Mouse (Mus musculus) adrenal gland (tissue): ENCODE measurements around the gene Serpinb3b.
"Not testable (repeated sequence)": the region's sequence is repeated elsewhere in the genome, so short reads cannot be mapped to it uniquely, and the experiment has no call there.

Source experiments
- intact Hi-C: fragments of 180-260 bp; cut with DNase I; formaldehyde crosslinking; loops from one replicate; pipeline ENCODE4 v1.15.1; 2025
- long read RNA-seq, 2 experiments: library from polyadenylated mRNA; unstranded; transcript quantifications; one replicate each; pipeline ENCODE4 v2.0.0; 2020; ENCODE audit warnings: borderline replicate concordance in 1 of 2; ENCODE audit not compliant: insufficient replicate concordance in 1 of 2

The Serpinb3b gene
- long read RNA-seq, experiment 1: 0 reads
- long read RNA-seq, experiment 2: 0 reads

DNA sequence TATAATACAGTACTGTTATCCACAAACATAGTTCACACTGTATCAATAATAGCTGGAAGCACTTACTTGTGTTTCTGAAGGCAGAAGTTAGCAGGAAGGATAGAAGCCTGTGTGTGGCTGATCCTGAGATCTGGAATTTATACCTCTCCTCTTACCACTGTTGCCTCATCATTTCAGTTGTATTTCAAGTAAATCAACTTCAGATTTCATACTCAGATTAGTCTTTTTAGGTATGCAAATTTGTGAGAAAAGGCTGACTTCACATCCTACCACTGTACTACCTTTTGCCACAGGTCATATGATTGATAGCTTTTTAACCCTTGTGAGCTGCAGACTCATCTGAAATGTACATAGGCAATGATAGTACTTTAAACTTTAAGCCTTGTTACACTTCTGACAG lies at the start of gene Serpinb3b, which contains the start of gene Serpinb3c:
Serpinb3b (minus strand) TSS at position 101 of the 400 bp plus-strand sequence.
Serpinb3c (minus strand) TSS at position 111 of the 400 bp plus-strand sequence.
- intact Hi-C loops: not testable (repeated sequence)

DNA sequence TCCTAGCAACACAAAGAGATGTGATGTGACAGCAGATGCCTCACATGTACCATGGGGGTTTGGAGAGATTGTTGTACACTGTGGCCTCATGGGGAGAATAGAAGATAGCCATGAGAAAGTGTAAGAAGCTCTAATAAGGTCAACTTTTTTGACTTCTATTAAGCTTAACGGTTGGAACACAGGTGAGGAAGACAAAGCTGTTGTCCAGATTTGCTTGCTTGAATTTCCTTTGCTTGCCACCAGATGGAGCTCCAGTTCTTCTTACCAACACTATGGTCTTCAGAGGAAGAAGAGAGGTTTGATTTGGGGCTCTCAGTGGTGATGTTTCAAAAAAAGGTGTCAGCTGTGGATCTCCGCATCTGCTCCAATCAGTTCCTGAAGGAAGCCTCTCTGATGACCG lies 35.0 kb downstream of the Serpinb3b start:
- intact Hi-C loops: loop anchor here (5.0 to 10.0 kb wide), 2 partner anchors 239 to 352 kb away; partner anchors contain the start of gene Serpinb8

DNA sequence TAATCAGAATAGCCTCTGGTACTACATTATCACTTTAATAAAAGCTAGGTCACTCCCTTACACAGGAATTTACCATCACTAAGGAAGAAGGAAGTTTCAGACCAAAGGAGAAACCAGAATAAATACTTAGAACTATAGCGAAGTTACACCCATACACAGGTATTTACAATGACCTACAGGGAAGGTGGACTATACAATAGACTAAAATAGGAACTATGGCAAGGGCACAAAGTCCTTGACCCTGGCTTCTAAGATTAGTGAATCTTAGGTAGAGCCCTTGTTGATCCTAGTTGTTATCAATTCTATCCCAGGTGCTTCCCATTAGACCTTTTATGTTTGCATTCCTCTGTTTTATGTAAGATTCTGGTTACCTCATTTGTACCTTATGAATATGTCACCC lies 60.9 kb downstream of the Serpinb3b start:
- intact Hi-C loops: not testable (repeated sequence)

DNA sequence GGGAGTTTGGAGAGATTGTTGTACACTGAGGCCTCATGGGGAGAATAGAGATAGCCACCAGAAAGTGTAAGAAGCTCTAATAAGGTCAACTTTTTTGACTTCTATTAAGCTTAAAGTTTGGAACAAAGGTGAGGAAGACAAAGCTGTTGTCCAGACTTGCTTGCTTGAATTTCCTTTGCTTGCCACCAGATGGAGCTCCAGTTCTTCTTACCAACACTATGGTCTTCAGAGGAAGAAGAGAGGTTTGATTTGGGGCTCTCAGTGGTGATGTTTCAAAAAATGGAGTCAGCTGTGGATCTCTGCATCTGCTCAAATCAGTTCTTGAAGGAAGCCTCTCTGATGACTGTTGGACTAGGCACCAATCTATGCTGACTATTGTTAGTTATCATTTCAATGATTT lies 150.7 kb downstream of the Serpinb3b start:
- intact Hi-C loops: loop anchor here (5.0 kb wide), 1 partner anchor 225 kb away; no protein-coding TSS in a partner anchor
